Mouse (Mus musculus): ENCODE data around the gene Itpa.

Itpa gene

GRCm38 (mm10) chr2:130657541-130657940, 9.9 kb upstream of the Itpa start:
- peak; percentile 93 for DNase-seq

GRCm38 (mm10) chr2:130658530-130658929, 8.9 kb upstream of the Itpa start:
- DNase-seq = peak; percentile 61

GRCm38 (mm10) chr2:130663342-130663741, 4.1 kb upstream of the Itpa start:
- DNase-seq = no peak

- DNase-seq = peak; percentile 97
Measured at GRCm38 (mm10) chr2:130664102-130664701, 3.2 kb upstream of the Itpa start, which contains the start of gene Ddrgk1. TSS of gene Ddrgk1 (minus strand) at chr2:130664659.

GRCm38 (mm10) chr2:130677211-130677610, 9.8 kb downstream of the Itpa start:
- DNase-seq = no peak

GRCm38 (mm10) chr2:130679154-130679553, 11.7 kb downstream of the Itpa start:
- no peak for DNase-seq

GRCm38 (mm10) chr2:130679899-130680298, 12.5 kb downstream of the Itpa start:
- DNase-seq = no peak

GRCm38 (mm10) chr2:130681531-130681930, 14.1 kb downstream of the Itpa start:
- no peak for DNase-seq

GRCm38 (mm10) chr2:130685426-130685825, 18.0 kb downstream of the Itpa start:
- no peak for DNase-seq

- no peak for DNase-seq
Measured at GRCm38 (mm10) chr2:130689011-130689410, 21.6 kb downstream of the Itpa start.

- DNase-seq = no peak
Measured at GRCm38 (mm10) chr2:130693563-130693962, 26.2 kb downstream of the Itpa start.

GRCm38 (mm10) chr2:130696700-130697152, 29.3 kb downstream of the Itpa start:
- DNase-seq = peak; percentile 24

GRCm38 (mm10) chr2:130697153-130697810, 29.9 kb downstream of the Itpa start, which contains the start of gene Slc4a11:
TSS of gene Slc4a11 (minus strand) at chr2:130697519.
- DNase-seq = no peak

GRCm38 (mm10) chr2:130697821-130698266, 30.4 kb downstream of the Itpa start:
- DNase-seq = peak; percentile 44

- DNase-seq = no peak
Measured at GRCm38 (mm10) chr2:130704040-130705001, 36.9 kb downstream of the Itpa start.

- DNase-seq = no peak
Measured at GRCm38 (mm10) chr2:130705178-130705577, 37.8 kb downstream of the Itpa start.

GRCm38 (mm10) chr2:130706602-130707001, 39.2 kb downstream of the Itpa start:
- DNase-seq = no peak

GRCm38 (mm10) chr2:130707057-130707456, 39.6 kb downstream of the Itpa start:
- no peak for DNase-seq

GRCm38 (mm10) chr2:130717951-130718350, 50.5 kb downstream of the Itpa start:
- no peak for DNase-seq

- no peak for DNase-seq
Measured at GRCm38 (mm10) chr2:130724369-130724768, 57.0 kb downstream of the Itpa start.

- no peak for DNase-seq
Measured at GRCm38 (mm10) chr2:130727752-130728151, 60.3 kb downstream of the Itpa start.

- no peak for DNase-seq
Measured at GRCm38 (mm10) chr2:130728906-130729585, 61.6 kb downstream of the Itpa start.

GRCm38 (mm10) chr2:130730746-130731145, 63.3 kb downstream of the Itpa start:
- no peak for DNase-seq
